Mouse (Mus musculus) hindbrain, embryonic 12.5 days (tissue): Measurements from ENCODE around the gene Elk4. TPM values are rescaled to one million over a fixed set of nuclear protein-coding genes. Genes with fewer than 3 reads are reported as not detected.

ENCODE experiments used
- ATAC-seq: fragments of 200-750 bp; cut with Nextera tagmentation; 2 replicates; pipeline ENCODE4 v1.8.0; 2017; ENCODE audit warnings: moderate TSS enrichment; ENCODE audit not compliant: low FRiP score
- H3K27ac ChIP-seq: fragments of 300-500 bp; sonication (generic); 2 replicates; pipeline ENCODE4 v1.5.1; 2016; ENCODE audit warnings: mild to moderate bottlenecking
- H3K27me3 ChIP-seq: fragments of 300-500 bp; sonication (generic); 2 replicates; pipeline ENCODE4 v1.6.1; 2016; ENCODE audit warnings: mild to moderate bottlenecking
- H3K36me3 ChIP-seq: fragments of 300-500 bp; sonication (generic); 2 replicates; pipeline ENCODE4 v1.6.1; 2016; ENCODE audit warnings: mild to moderate bottlenecking
- H3K4me1 ChIP-seq: fragments of 300-500 bp; sonication (generic); 2 replicates; pipeline ENCODE4 v1.6.1; 2016
- H3K4me2 ChIP-seq: fragments of 300-500 bp; sonication (generic); replicated peaks from 2 replicates; pipeline ENCODE4 v1.6.1; 2016; ENCODE audit warnings: mild to moderate bottlenecking
- H3K4me3 ChIP-seq: fragments of 300-500 bp; sonication (generic); 2 replicates; pipeline ENCODE4 v1.5.1; 2016; ENCODE audit warnings: mild to moderate bottlenecking
- H3K9ac ChIP-seq: fragments of 300-500 bp; sonication (generic); 2 replicates; pipeline ENCODE4 v1.6.1; 2016; ENCODE audit warnings: mild to moderate bottlenecking, moderate library complexity
- H3K9me3 ChIP-seq: fragments of 300-500 bp; sonication (generic); replicated peaks from 2 replicates; pipeline ENCODE4 v1.6.1; 2016; ENCODE audit warnings: mild to moderate bottlenecking
- WGBS: fragments of 180-500 bp; shearing (Covaris S2); methylation state at CpG from one replicate; pipeline ENCODE4 v1.1.7; 2016; 5-methylcytosine and 5-hydroxymethylcytosine counted together
- polyA plus RNA-seq: library from polyadenylated mRNA; unstranded; fragments of >200 nt; fragmentation: Nextera tagmentation; extraction: Ambion mirVana; gene quantifications from 2 replicates; pipeline ENCODE4 v1.2.1, GENCODE M21; 2016

Elk4 gene
- polyA plus RNA-seq: 18.5 and 21.7 TPM in 2 replicates

DNA sequence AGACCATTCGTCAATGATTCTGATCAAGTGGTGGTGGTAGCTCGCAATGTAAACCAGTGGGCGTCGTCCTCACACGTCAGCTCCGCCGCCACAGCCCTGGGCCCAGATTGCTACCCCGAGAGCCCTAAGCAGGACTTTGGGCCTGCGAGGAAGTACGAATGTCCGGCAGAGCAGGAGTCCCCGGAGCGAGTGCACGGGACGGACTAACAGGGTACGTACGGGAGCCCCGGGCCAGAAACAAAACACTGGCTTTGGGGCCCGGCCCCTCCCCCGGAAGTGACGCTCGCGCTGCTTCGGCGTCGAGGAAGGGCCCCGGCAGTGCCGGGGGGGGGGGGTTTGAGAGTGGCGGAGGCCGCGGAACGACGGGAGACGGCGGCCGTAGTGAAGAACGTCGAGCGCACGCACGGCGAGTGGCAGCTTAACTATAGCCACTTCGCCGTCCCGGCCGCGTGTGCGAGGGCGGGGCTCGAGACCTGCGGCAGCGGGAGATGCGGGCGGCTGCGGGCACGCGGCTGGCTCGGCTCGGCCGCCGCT, at the start of gene Elk4:
Elk4 (plus strand) TSS at position 326 of the 534 bp plus-strand sequence.
- Histone ChIP-seq H3K4me1 (peaks cover 18% of the 10 kb centered on the region), H3K4me3 (peak within 1 kb of the TSS; percentile 87), H3K27me3 (no peaks in the 10 kb centered on the region), H3K27ac (peak within 1 kb of the TSS; percentile 98), H3K36me3 (no peaks in the 10 kb centered on the region), H3K9me3 (no peaks in the 10 kb centered on the region), H3K9ac (peak within 1 kb of the TSS; percentile 93), H3K4me2 (peak within 1 kb of the TSS; percentile 80)
- ATAC-seq: peak; percentile 94
- under 1% methylated on average over 53 of the region's 61 CpGs for WGBS

DNA sequence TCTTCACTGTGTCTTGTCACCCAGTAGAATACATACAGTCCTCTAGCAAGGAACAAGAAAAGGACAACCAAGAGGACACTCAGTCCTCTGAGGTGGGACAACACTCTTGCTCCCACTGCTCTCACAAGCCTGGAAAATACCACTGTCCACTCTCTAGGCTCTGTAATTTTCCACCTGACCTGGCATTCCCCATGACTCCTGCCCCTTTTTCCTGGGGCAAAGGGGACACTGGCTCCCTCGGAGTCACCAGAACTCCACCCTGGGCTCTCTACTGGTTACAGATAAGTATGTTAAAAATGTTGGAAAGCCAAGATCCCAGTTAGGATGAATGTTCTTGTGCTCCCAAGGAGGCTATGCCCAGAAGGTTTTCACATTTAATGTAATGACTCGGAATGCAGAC, 46.4 kb upstream of the Elk4 start:
- Histone ChIP-seq H3K4me2 (no peak overlapping the region), H3K4me3 (no peak overlapping the region), H3K27me3 (peaks cover 31% of the 10 kb centered on the region), H3K9me3 (no peaks in the 10 kb centered on the region), H3K4me1 (peaks cover 15% of the 10 kb centered on the region), H3K9ac (no peak overlapping the region), H3K36me3 (no peaks in the 10 kb centered on the region), H3K27ac (no peak overlapping the region)
- ATAC-seq: no peak
- 54% methylated on average over 2 of the region's 2 CpGs for WGBS

DNA sequence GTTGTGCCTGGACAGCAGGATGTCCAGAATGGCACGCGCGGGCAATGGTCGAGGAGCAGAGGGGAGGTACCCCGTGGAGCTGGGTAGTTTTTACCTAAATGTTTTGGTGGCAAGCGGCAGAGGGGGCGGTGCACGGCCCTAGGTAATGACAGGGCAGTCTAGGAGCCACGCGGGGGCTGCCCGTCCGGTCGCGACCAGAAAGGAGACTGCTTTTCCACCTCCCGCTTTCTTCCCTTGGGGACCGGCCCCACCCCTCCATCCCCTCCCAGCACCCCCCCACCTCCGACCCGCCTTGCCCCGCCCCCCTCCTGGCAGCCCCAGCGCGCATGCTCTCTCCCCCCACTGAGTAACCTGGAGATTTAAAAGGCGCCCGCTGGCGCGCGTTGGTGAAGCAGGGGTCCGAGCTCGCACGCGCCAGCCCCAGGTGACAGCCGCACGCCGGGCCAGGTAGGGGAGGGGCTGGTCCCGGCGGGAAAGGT, 44.8 kb upstream of the Elk4 start, which contains the start of gene Slc45a3:
Slc45a3 (plus strand) TSS at position 362 of the 479 bp plus-strand sequence.
- peak within 1 kb of the TSS; percentile 56 for H3K4me3 ChIP-seq
- under 1% methylated on average over 30 of the region's 35 CpGs for WGBS
- no peak within 1 kb of the TSS for H3K27ac ChIP-seq
- H3K36me3 ChIP-seq: no peaks in the 10 kb centered on the region
- ATAC-seq: peak; percentile 67
- peaks cover 31% of the 10 kb centered on the region for H3K27me3 ChIP-seq
- peaks cover 19% of the 10 kb centered on the region for H3K4me1 ChIP-seq
- no peaks in the 10 kb centered on the region for H3K9me3 ChIP-seq
- H3K9ac ChIP-seq: peak within 1 kb of the TSS; percentile 69
- H3K4me2 ChIP-seq: peak within 1 kb of the TSS; percentile 90

DNA sequence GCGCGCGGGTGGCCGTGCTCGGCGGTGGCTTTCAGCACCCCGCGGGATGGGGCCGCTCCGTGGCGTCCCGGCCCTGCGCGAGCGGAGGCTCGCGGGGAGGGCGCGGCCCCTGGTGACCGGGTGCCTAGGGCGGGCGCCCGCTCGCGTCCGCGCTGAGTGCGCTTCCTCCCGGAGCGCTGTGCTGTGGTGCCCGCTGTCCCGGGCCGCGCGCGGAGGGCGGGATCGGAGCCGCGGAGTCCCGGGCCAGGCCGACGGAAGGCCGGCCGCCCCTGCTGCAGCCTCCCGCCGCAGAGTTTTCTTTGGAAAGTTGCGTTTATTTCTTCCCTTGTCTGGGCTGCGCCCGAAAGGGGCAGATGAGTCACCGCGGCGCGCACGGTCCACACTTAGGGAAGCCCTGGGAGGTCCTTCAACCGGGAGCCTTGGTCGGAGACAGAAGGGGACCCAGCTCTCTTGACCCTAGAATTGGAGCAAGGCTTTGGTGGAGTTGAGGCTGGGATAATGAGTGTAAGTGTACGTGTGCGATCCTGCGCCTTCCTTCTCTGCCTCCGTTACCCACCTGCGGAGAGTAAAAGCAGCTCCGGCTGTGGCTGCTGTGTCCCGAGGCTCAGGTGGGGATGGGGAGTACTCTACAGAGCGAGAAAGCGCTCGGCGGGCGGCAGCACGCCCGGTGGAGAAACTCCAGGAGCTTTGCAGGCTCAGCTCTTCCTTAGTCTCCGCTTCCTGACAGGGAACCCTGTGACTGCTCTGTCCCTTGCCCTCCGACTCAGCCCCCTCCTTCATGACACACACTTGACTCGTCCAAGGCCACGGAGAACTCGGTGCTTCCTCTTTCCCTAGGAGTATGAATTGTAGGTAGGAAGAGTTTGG, 44.1 kb upstream of the Elk4 start:
- ATAC-seq: peak; percentile 78
- Histone ChIP-seq H3K27ac (no peak overlapping the region), H3K4me1 (peaks cover 19% of the 10 kb centered on the region)

DNA sequence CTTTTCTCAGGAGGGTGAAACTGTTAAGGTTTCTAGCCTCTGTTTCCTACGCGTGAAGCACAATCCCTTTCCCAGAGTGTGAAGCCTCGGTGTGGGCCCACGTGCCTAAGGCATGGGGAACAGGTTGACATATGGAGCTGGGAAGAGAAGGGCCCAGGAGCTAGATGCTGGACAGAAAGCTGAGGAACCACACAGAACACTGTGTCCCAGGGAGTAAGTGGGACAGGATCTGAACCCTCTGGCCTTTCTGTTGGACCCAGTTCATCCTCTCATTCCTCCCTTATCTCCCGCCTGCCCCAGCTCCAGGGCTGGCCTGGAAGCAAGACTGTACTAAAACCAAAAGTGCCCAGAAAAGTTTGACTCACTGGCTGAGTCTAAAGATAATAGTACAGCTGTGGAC, 43.3 kb upstream of the Elk4 start:
- Histone ChIP-seq H3K4me3 (peak overlapping the region; percentile 56), H3K27ac (no peak overlapping the region), H3K4me2 (peak overlapping the region; percentile 90), H3K9me3 (no peaks in the 10 kb centered on the region), H3K9ac (no peak overlapping the region), H3K4me1 (peaks cover 19% of the 10 kb centered on the region), H3K36me3 (no peaks in the 10 kb centered on the region), H3K27me3 (peaks cover 31% of the 10 kb centered on the region)
- no peak for ATAC-seq
- WGBS: 23% methylated on average over 5 of the region's 5 CpGs

More for the DNA sequence above, 44.1 kb upstream of the Elk4 start:
- Histone ChIP-seq H3K9me3 (no peaks in the 10 kb centered on the region), H3K27me3 (peaks cover 31% of the 10 kb centered on the region), H3K4me3 (peak overlapping the region; percentile 56), H3K36me3 (no peaks in the 10 kb centered on the region), H3K4me2 (peak overlapping the region; percentile 90), H3K9ac (peak overlapping the region; percentile 69)
- 1% methylated on average over 76 of the region's 76 CpGs for WGBS

DNA sequence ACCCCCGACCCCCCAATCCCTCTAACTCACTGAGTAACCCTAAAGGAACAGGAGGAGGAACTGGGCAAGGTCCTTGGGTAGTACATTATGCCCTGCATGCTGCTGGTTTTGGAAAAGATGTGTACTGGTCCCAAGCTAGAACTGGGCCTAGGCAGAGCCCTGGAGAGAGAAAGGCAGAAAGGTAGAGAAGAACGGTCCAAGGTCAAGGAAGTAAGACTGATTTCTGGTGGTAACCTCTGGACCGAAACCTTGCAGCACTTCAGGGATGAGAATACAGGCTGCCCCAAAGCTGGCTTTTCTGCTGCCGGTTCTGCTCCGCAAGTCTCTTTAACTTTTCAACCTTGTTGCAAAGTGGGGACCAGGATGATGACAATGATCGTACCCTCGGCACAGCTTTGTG, 42.8 kb upstream of the Elk4 start:
- H3K9me3 ChIP-seq: no peaks in the 10 kb centered on the region
- peaks cover 19% of the 10 kb centered on the region for H3K4me1 ChIP-seq
- H3K4me3 ChIP-seq: no peak overlapping the region
- no peaks in the 10 kb centered on the region for H3K36me3 ChIP-seq
- ATAC-seq: no peak
- WGBS: 75% methylated on average over 7 of the region's 7 CpGs
- no peak overlapping the region for H3K27ac ChIP-seq
- H3K27me3 ChIP-seq: peaks cover 31% of the 10 kb centered on the region
- no peak overlapping the region for H3K9ac ChIP-seq
- peak overlapping the region; percentile 90; the same call in 1 of the 2 replicates for H3K4me2 ChIP-seq

DNA sequence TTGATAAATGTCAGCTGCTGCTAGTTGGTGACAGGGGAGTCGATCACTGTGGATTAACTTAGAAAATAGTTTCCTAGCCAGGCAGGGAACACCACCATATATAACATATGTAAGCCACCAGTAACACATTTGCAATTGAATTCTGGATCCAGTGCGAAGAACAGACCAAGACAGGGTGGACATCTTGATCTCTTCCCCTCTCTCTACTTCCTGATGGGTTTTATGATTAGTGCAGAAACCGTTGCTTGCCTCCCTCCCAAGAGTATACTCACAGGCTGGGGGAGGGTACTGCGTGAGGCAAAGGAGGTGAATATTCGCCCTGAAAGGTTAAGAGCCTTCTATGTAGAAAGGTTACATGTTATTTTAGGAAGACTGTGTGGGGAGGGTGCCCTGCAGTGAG, 41.6 kb upstream of the Elk4 start:
- Histone ChIP-seq H3K36me3 (no peaks in the 10 kb centered on the region), H3K9ac (no peak overlapping the region), H3K27me3 (peaks cover 26% of the 10 kb centered on the region), H3K4me3 (no peak overlapping the region), H3K4me1 (peaks cover 26% of the 10 kb centered on the region), H3K4me2 (no peak overlapping the region), H3K9me3 (no peaks in the 10 kb centered on the region), H3K27ac (no peak overlapping the region)
- WGBS: 43% methylated on average over 5 of the region's 5 CpGs
- no peak for ATAC-seq

DNA sequence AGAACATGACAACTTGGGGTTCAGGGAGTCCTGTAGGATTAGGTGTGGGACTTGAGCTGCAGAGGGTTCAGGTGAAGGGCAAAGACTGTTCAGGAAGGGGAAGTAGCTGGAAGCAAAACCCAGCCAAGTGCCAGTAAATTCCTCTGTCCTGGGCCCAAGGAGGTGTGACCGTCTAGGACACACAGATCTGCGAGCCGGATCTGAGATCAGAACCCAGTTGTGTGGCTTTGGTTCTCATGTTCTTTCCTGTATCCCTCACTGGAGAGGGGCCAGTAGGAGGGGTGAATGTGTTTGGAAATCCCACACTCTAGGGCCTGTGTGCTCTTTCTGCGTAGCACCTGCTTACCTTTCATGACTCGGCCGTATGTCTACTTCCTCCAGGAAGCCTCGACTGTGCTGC, 40.1 kb upstream of the Elk4 start:
- no peak overlapping the region for H3K9ac ChIP-seq
- H3K9me3 ChIP-seq: no peaks in the 10 kb centered on the region
- peaks cover 22% of the 10 kb centered on the region for H3K27me3 ChIP-seq
- peaks cover 41% of the 10 kb centered on the region for H3K4me1 ChIP-seq
- no peak overlapping the region for H3K4me3 ChIP-seq
- H3K27ac ChIP-seq: no peak overlapping the region
- no peaks in the 10 kb centered on the region for H3K36me3 ChIP-seq
- ATAC-seq: no peak
- 76% methylated on average over 7 of the region's 7 CpGs for WGBS
- no peak overlapping the region for H3K4me2 ChIP-seq

DNA sequence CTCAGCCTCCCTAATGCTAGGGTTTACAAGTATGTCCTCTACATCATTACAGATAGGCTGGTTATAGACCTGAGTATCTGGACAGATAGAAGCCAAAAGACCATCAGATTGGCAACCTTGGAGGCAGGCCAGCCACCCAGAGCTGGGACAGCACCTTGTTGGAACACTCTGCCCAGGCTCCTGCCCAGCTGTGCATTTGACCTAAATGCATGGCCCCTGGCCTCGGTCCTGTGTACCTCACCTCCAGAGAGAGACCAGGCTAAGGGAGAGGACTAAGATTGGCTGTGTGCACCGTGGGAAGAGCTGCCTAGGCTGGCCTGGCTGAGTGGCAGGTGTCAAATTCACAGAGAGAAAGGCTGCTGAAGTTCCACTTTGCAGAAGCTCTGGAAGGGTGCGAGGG, 38.9 kb upstream of the Elk4 start:
- Histone ChIP-seq H3K9ac (no peak overlapping the region), H3K4me3 (no peak overlapping the region), H3K36me3 (no peaks in the 10 kb centered on the region), H3K4me2 (no peak overlapping the region), H3K9me3 (no peaks in the 10 kb centered on the region), H3K4me1 (peaks cover 48% of the 10 kb centered on the region), H3K27me3 (peaks cover 15% of the 10 kb centered on the region), H3K27ac (no peak overlapping the region)
- WGBS: 32% methylated on average over 3 of the region's 3 CpGs
- ATAC-seq: no peak

DNA sequence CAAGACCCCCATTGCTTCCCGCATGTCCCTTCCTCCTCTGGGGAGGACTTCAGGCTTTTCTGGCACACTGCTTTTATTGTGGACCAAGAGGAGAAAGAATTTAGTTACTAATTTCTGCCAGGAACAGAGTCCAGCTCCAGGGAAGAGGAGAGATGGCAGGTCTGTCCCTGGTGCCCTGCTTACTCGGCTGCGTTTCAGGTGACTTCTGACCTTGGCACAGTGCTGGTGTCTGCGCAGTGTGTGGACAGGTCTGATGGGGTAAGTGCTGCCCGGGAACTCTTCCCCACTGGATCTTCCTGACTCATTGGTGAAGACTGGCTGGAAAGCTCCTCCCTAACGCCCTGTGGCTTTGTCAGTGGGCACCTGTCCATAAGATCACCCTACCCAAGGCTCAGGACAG, 38.4 kb upstream of the Elk4 start:
- H3K9ac ChIP-seq: no peak overlapping the region
- ATAC-seq: no peak
- H3K27ac ChIP-seq: no peak overlapping the region
- 65% methylated on average over 6 of the region's 6 CpGs for WGBS
- H3K4me1 ChIP-seq: peaks cover 46% of the 10 kb centered on the region
- no peaks in the 10 kb centered on the region for H3K9me3 ChIP-seq
- no peak overlapping the region for H3K4me2 ChIP-seq
- H3K4me3 ChIP-seq: no peak overlapping the region
- H3K27me3 ChIP-seq: peaks cover 10% of the 10 kb centered on the region
- H3K36me3 ChIP-seq: no peaks in the 10 kb centered on the region

DNA sequence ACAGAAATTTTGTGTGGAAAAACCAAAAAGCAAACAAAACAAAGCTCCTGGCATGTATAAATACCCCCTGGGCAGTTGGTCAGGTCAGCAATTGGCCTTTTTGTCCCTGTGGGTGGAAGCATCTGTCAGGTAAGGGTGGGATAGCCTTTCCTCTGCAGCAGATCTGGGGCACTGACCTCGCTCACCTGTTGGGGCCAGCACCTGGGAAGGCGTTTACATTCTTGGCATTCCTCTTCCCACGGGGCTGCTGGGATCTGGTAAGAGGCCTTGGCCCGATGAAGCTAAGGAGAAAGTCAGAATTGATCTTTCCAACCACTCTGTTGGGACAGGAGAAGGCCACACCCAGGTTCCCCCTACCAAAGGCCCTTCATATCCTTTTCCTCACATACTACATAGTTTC, 37.6 kb upstream of the Elk4 start:
- H3K4me1 ChIP-seq: peaks cover 44% of the 10 kb centered on the region

DNA sequence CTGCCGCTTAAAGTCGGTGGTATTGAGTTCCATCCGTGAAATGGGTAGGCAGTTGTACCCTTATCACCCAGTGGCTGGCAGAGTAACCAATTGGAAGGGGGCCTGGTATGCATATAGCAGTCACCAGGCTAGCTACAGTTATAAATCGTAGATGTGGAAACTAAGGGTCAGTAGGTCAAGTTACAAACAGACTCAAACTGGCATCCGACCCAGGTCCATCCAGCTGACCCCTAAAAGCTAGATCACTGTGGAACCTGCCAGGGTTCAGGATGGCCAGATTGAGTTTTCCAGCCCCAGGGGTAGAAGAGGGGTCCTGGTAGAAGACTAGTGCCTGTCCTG, 37.1 kb upstream of the Elk4 start:
- ATAC-seq: no peak; the same call in 1 of the 2 replicates
- H3K4me3 ChIP-seq: no peak overlapping the region
- peak overlapping the region; percentile 29; the same call in 1 of the 2 replicates for H3K4me2 ChIP-seq
- H3K27me3 ChIP-seq: 0 out of 2 replicates have a peak, but pooled peaks cover 3% of the 10 kb centered on the region
- H3K9me3 ChIP-seq: no peaks in the 10 kb centered on the region
- no peak overlapping the region for H3K9ac ChIP-seq
- H3K27ac ChIP-seq: peak overlapping the region; percentile 75
- 34% methylated on average over 5 of the region's 5 CpGs for WGBS
- peaks cover 47% of the 10 kb centered on the region for H3K4me1 ChIP-seq
- no peaks in the 10 kb centered on the region for H3K36me3 ChIP-seq

More for the DNA sequence above, 37.6 kb upstream of the Elk4 start:
- Histone ChIP-seq H3K4me3 (no peak overlapping the region), H3K9me3 (no peaks in the 10 kb centered on the region), H3K9ac (no peak overlapping the region), H3K4me2 (no peak overlapping the region), H3K27me3 (peaks cover 5% of the 10 kb centered on the region; the same call in 1 of the 2 replicates), H3K36me3 (no peaks in the 10 kb centered on the region), H3K27ac (no peak overlapping the region)
- 46% methylated on average over 4 of the region's 4 CpGs for WGBS
- ATAC-seq: no peak
